Mouse (Mus musculus): Measurements from ENCODE around the gene Cyp2b10.

DNA sequence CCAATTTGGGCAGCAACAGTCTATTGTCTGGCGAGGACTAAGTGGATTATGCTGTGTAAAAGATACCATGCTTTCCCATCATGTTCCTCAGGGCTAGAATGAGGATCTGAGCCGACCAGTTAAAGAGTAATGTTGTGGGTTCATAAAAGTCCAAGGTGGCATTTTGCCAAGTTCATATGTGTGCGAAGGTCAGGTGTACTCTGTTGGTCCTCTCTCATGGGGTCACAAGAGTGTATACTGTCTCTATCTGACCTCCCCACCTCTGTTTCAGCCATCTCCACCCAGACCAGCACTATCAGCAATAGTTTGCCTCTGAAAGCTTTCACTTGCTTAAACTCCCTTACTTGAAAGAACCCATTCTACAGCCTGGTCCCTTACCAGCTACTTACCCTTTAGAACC is 9.7 kb upstream of the Cyp2b10 start:
- TF ChIP-seq CTCF (IDR thresholded peaks at IDR 0.05; ENCODE audit: borderline replicate concordance, insufficient read depth, low read depth, low read length) (no peak), POLR2A (IDR thresholded peaks at IDR 0.05; ENCODE audit: borderline replicate concordance, insufficient read depth, low read length) (no peak)

All from cerebellum, adult 2 months (tissue).